Mouse (Mus musculus) kidney, postnatal 14 days (tissue): Measurements from ENCODE around the gene Tmem88.
A peak's percentile ranks its signal among the peaks of the same experiment; 100 is the strongest.
"Not testable (repeated sequence)": the region's sequence is repeated elsewhere in the genome, so short reads cannot be mapped to it uniquely, and the experiment has no call there.

ENCODE experiments used
- DNase-seq: peaks from one replicate; pipeline ENCODE4 v3.0.0; 2022; ENCODE audit warnings: mixed read lengths

The Tmem88 gene

DNA sequence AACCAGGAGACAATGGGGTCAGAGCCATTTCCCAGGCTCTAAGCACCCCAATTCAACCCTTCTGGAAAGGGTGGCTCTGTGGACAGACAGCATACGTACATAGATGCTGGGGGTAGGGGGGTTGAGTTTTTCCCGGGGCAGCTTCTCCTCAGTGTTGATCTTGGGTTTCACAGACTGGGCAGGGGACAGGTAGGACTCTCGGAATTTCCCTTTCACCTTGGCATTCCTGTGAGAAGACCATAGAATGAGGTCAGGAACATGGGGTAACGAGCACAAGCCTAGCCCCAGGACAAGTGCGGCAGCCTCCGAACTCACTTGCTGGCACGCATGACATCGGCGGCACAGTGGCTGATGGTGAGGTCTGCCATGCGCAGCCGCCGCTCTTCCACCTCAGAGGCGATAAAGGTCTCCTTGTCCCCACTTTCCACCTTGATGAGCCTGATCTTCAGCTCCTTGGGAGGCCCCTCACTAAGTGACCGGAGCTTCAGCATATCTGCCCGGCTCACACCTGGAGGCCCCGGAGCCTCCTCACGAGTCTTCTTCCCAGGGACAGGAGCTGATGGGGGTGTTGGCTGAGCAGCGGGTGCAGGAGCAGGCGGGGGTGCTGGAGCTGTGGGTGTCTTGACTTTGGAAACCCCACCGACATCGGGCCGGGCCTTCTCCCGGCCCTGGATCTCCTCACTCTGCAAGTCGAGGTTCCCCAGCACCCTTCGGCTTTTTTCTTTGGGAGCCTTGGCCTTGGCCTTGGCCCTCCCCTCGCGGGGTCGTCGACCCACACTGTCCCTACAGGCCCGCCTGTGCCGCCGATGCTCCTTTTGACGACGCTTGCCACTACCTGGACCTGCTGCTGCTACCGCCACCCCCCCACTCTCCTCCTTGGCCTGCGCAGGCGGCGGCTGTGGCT lies 5.9 kb upstream of the Tmem88 start:
- peak; percentile 13 for DNase-seq

DNA sequence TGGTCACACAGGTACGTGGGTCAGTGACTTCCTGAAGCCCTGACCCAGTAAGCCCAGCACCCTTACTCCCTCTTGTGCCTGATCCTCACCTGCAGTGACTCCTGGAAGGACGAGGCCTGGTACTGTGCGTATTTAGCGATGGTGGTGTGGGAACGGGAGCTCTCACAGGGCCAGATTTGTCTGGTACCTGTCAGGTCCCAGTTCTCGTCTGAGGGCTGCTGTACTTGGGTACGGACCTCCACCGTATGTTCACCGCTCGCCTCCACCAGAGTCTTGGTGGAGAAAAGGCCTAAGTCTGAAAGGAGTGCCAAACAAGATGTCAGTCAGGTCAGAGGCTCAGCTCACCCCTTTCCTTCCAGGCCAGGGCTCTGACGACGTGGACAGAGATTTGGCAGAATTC lies 4.0 kb upstream of the Tmem88 start:
- DNase-seq: no peak

GRCm38 (mm10) chr11:69401210-69401637 lies 3.2 kb upstream of the Tmem88 start:
- peak; percentile 95 for DNase-seq

DNA sequence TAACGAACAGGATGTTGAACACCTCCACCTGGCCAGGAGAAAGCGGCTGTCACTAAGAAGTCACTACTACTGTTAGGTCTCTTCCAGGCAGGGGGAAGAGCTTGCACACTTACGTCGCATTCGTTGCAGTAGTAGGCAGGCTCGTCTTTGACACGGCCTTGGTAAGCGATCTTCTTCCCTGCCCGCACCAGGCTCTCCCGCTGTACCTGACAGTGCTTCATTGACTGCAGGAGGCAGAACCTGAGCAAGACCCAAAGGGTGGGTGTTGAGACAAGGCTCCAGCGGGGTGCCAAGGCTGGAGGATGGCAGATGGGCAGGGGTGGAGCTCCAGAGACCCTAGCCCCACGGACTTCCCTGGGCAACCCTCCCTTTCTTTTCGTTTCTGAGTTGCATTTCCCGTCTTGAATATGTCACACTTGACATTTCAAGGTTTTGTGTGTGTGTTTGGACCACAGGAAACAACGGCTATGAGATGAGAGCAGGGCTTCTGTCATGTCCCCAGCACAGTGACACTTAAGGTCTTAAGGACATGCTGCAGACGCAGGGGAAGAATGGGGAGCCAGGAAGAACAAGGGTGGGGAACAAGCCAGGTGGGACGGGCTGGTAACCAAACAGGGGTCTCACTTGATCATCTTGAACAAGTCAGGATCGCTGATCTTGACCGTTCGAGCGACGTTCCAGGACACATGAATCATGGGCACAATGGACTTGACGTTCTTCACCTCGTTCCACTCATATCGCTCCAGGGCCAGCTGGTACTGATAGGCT lies 2.2 kb upstream of the Tmem88 start:
- DNase-seq: peak; percentile 12

GRCm38 (mm10) chr11:69399201-69400082 lies 1.4 kb upstream of the Tmem88 start:
- peak; percentile 38 for DNase-seq

GRCm38 (mm10) chr11:69398486-69399200 lies 609 bp upstream of the Tmem88 start:
- DNase-seq: peak; percentile 17

- DNase-seq: peak; percentile 43
Observed at GRCm38 (mm10) chr11:69397581-69398057, 415 bp downstream of the Tmem88 start.

DNA sequence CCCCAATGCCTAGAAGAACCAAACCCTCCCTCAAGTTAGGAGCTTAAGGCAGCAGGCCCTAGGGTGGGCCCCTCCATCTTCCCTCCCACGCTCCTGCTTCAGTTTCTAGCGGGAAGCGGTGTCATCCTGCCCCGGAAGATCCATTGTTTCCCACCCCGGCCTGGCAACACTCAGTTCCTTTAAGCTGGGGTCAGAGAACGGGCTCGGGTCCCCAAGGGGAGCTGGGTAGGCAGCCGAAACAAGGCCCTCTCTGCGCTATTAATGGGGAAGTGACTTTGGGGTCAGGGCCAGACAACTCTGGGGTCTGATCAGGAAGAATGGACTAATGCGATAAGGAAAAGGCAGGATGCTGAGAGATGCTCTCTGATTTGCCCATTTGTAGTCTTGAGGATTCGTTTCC lies 1.3 kb downstream of the Tmem88 start:
- peak; percentile 79 for DNase-seq

DNA sequence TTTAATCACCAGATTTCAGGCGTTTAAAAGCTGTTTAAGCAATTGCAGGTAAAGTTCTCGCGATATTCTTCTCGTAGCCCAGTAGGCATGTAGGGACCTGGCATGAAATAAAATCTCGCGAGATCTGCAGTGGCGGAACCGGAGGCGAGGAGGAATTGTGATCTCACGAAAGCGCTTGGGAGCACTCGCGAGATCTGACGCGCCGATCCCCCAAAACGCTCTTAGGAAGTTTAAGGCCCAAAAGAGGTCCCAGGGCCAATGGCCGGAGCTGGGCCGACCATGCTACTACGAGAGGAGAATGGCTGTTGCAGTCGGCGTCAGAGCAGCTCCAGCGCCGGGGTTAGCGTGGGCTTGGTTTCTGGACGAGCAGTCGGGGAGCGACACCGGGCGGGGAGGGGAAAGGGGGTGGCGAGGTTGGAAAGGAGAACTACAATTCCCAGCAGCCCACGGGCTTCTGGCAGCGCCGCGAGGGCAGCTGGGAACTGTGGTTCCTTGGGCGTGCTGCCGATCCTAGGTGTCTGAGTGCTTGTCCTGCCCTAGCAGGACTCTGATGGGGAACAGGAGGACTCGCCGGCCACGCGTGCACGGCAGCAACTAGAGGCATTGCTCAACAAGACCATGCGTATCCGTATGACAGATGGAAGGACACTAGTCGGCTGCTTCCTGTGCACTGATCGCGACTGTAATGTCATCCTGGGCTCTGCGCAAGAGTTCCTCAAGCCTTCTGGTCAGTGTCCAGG lies 2.2 kb downstream of the Tmem88 start:
- peak; percentile 98 for DNase-seq

DNA sequence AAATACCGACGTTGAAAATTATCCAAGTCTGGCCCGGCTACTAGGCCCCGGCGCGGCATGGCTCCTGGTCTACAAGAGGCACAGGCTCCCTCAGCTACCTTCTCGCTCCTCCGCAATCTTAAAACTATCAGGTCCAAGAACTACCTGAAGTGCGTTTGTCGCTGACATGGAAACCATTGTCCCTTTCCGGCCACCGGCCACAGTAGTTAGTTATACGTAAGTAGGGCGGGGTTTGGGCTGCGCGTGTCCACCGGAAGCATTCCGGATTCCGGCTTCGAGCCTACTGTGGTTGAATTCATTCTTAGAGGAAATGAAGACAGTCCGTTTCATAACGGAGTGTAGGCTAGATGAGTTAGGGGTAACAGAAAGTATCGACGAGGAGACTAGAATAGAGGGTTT lies 2.8 kb downstream of the Tmem88 start, which contains the start of the genes Naa38 and Cyb5d1:
Naa38 (plus strand) TSS at position 253 of the 399 bp plus-strand sequence.
Cyb5d1 (minus strand) TSS at position 397 of the 399 bp plus-strand sequence.
- peak; percentile 95 for DNase-seq

DNA sequence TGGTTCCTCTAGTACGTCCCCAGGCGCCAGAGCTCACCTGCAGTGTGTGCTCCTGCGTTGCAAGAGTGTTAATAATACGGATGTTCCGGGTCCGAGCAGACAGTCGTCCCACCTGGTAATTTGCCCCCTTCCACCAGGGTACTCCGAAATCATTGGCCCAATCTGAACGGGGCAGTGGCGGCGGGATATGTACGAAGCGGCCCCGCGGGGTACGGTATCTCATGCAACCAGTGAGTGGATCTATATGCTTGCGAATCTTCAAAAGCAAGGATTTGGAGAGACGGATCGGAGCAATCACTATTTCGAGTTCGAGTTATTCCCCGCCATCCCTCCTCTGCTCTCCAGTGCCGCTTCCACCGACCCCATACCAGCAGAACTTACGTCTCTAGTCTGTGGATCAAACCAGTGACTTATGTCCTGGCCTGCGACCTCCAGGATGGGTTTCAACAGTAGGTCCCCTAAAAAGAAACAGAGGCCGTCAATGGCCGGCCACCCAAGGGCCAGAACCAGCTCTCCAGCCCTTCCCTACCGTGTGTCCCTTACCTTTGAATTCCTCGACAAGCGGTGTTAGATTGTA lies 3.4 kb downstream of the Tmem88 start:
- not testable (repeated sequence) for DNase-seq

- DNase-seq: peak; percentile 85
Observed at GRCm38 (mm10) chr11:69390400-69391034, 7.5 kb downstream of the Tmem88 start.

- DNase-seq: no peak
Observed at GRCm38 (mm10) chr11:69389531-69390399, 8.3 kb downstream of the Tmem88 start.

- no peak for DNase-seq
Observed at GRCm38 (mm10) chr11:69388680-69389079, 9.4 kb downstream of the Tmem88 start.

GRCm38 (mm10) chr11:69386758-69387157 lies 11.3 kb downstream of the Tmem88 start:
- no peak for DNase-seq

DNA sequence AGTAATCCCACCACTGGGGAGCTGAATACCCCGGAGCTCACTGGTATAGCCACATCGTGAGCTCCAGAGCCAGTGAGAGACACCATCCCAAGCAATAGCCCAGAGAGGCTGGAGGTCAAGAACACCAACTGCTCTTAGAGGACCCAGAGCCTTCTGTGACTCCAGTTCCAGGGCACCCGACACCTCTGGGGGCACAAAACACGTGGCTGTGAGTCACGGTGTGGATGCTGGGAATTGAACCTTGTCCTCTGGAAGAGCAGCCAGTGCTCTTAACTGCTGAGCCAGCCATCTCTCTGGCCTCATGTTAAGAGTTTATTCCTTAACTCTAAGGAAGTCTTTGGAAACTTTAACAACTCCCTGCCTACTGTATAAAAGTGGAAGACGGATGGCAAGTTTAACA lies 13.1 kb downstream of the Tmem88 start:
- DNase-seq: peak; percentile 83

DNA sequence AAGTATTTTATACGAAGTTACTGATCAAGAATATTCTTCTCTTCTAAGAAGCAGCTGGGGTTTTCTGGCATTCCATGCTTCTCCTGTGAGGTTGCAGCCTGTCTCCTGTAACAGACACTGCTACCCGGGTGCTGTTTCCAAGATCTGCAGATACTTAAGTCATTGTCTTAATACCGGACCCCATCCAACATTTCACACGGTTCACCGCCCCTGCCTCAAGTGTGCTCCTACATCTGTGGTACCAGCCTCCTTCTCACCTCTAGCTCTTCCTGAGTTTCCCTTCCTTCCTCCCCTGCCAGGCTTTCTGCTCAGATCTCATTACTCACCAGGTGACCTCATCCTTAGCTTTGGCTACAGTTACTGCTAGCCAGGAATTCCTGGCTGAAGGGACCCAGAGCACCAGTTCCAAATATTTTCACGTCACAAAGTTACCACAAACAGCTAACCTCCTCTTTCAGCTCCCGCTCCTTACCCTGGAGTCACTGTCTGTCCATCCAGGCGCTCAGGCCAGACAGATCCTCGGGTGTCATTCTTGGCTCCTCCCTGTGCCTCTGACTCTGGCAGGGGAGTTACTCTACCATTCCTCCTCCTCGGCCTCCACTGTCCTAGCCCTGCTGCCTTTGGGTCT lies 15.4 kb downstream of the Tmem88 start:
- no peak for DNase-seq

- DNase-seq: no peak
Observed at GRCm38 (mm10) chr11:69381356-69381755, 16.7 kb downstream of the Tmem88 start.

GRCm38 (mm10) chr11:69379600-69379999 lies 18.4 kb downstream of the Tmem88 start:
- DNase-seq: no peak
